Mouse (Mus musculus) cerebellum, adult 11-12 months (tissue): Measurements from ENCODE around the gene Nrtn.

Experiments used
- DNase-seq: peaks from one replicate; pipeline ENCODE4 v3.0.0; 2022

The Nrtn gene

GRCm38 (mm10) chr17:56757416-56758123, at the start of gene Nrtn:
Nrtn (minus strand) TSS chr17:56757530.
- DNase-seq = peak; percentile 40

GRCm38 (mm10) chr17:56805784-56806183, 48.5 kb upstream of the Nrtn start:
- no peak for DNase-seq

- DNase-seq = no peak
Measured at GRCm38 (mm10) chr17:56804952-56805351, 47.6 kb upstream of the Nrtn start.

- no peak for DNase-seq
Measured at GRCm38 (mm10) chr17:56802065-56802464, 44.7 kb upstream of the Nrtn start.

- no peak for DNase-seq
Measured at GRCm38 (mm10) chr17:56799276-56799675, 41.9 kb upstream of the Nrtn start.

GRCm38 (mm10) chr17:56793614-56794319, 36.4 kb upstream of the Nrtn start:
- DNase-seq = no peak

GRCm38 (mm10) chr17:56792588-56792987, 35.3 kb upstream of the Nrtn start:
- no peak for DNase-seq

- DNase-seq = no peak
Measured at GRCm38 (mm10) chr17:56789286-56789685, 32.0 kb upstream of the Nrtn start.

GRCm38 (mm10) chr17:56788886-56789285, 31.6 kb upstream of the Nrtn start:
- DNase-seq = no peak

GRCm38 (mm10) chr17:56780291-56780978, 23.1 kb upstream of the Nrtn start:
- DNase-seq = no peak

GRCm38 (mm10) chr17:56778779-56779362, 21.5 kb upstream of the Nrtn start:
- DNase-seq = no peak

- no peak for DNase-seq
Measured at GRCm38 (mm10) chr17:56777568-56777967, 20.2 kb upstream of the Nrtn start.

- no peak for DNase-seq
Measured at GRCm38 (mm10) chr17:56769950-56770349, 12.6 kb upstream of the Nrtn start, which contains the start of gene Prr22. Prr22 (plus strand) TSS chr17:56770250.

GRCm38 (mm10) chr17:56768941-56769340, 11.6 kb upstream of the Nrtn start:
- no peak for DNase-seq

- peak; percentile 63 for DNase-seq
Measured at GRCm38 (mm10) chr17:56767531-56768135, 10.3 kb upstream of the Nrtn start.

GRCm38 (mm10) chr17:56766631-56767405, 9.5 kb upstream of the Nrtn start:
- peak; percentile 76 for DNase-seq

GRCm38 (mm10) chr17:56765431-56765830, 8.1 kb upstream of the Nrtn start:
- peak; percentile 87 for DNase-seq

- peak; percentile 95 for DNase-seq
Measured at GRCm38 (mm10) chr17:56764474-56765354, 7.4 kb upstream of the Nrtn start, which contains the start of gene Dus3l. Dus3l (plus strand) TSS chr17:56764757.

GRCm38 (mm10) chr17:56763741-56764250, 6.5 kb upstream of the Nrtn start:
- DNase-seq = peak; percentile 66
